Mouse (Mus musculus) MEL-GATA-1-ER (cell line): ENCODE results near the gene Rpap3.
A peak's percentile ranks its signal among the peaks of the same experiment; 100 is the strongest.

ENCODE experiments used
- DNase-seq: peaks from one replicate; pipeline ENCODE4 v3.0.0-alpha.2; 2012; ENCODE audit warnings: low read depth; ENCODE audit errors: extremely low read depth

The Rpap3 gene

GRCm38 (mm10) chr15:97731111-97731510 is 25.5 kb upstream of the Rpap3 start, which contains the start of gene Endou:
Endou (minus strand) TSS chr15:97731339.
- no peak for DNase-seq

DNA sequence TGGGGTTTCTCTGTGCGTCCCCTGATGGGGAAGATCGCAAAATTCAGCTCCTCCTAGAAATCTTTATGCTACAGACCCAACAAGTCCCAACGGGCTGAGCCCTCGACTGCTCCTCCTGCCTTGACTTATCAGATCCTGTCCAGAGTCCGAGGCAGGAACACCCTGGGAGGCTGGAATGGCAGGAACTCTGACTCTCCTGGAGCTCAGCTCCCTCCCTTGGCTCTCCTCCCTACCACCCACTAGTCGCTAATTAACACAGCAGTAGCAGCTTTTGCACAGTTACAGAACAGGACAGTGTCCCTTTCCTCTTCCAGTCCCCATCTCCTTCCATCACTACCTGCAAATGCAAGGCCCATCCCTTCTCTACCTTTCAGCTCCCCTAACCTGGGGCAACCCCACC is 24.7 kb upstream of the Rpap3 start:
- DNase-seq: no peak

DNA sequence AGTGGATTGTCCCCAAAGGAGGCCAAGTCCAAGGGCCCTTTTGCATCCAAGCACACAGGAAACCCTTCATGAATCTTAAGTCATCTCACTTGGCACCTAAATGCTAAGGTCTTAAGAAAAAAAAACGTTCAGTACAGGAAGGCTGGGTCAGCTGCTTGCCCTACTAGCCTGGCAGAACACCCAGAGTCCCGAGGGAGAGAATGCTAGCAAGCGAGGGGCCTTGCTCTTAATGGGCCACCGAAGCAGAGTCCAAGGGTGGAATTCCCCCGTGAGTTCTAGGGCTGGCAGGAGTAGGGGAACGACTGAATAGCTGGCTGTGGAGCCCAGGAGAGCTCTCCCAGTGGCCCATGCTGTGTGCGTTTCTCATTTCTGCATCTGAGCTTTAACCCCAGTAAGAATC is 23.2 kb upstream of the Rpap3 start:
- DNase-seq: no peak

GRCm38 (mm10) chr15:97728394-97728793 is 22.8 kb upstream of the Rpap3 start:
- DNase-seq: no peak

DNA sequence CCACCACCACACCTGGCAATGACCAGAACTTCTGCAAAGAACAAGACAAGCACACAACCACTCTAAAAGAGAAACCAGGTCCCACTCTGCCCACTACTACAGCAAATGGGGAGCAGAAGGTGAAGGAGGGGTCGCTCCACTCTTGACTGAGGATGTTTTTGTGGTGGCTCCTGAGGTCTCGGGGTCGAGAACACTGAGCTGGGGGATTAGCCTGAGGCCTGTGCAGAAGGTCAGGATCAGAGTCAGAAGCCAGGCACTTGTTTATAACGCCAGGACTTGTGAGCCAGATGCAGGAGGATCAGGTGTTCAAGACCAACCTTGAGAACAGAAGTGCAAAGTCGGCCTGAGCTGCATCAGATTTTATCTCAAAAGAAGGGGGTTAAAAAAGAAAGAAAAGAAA is 21.9 kb upstream of the Rpap3 start:
- no peak for DNase-seq

DNA sequence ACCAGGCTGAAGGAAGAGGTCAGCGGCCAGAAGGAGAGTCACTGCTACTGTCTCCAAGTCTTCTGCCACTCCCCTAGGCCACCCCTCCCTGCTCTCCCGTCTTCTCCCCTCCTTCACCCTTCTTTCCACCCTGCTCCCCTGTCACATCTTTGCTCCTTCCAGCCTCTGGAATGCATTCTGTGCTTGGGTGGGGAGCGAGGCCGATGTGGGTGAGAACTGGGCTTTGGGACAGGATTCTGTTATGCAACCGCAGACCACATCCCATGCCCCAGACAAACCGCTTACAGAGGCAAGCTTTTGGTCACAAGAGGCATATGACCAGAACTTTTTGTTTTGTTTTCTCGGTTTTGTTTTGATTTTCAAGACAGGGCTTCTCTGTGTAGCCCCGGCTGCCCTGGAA is 21.4 kb upstream of the Rpap3 start:
- DNase-seq: no peak

GRCm38 (mm10) chr15:97726310-97726709 is 20.7 kb upstream of the Rpap3 start:
- no peak for DNase-seq

DNA sequence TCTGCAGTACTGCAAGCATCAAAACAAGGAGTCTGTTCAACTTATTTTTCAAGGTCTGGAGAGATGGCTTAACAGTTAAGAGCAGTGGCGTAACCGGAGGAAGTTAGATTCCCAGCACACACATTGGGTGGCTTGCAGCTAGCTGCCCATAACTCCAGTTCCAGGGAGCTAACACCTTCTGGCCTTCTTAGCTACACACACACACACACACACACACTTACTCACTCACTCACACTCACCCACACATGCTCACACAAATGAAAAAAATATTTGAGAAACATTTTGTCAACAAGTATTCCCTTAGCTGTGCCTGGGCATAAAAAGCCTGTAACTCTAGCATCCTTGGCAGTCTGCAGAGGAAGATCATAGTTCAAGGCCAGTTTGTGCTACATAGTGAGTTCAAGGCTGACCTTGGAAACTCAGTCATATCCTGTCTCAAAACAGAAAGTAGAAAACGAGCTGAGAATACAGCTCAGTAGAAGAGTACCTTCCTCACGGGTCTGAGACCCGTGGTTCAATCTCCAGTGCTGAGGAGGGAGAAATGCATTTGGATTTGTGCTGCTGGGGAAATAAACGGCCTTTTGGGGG is 19.7 kb upstream of the Rpap3 start:
- DNase-seq: no peak

- no peak for DNase-seq
Observed at GRCm38 (mm10) chr15:97724346-97725197, 18.9 kb upstream of the Rpap3 start.

- DNase-seq: no peak
Observed at GRCm38 (mm10) chr15:97723536-97724345, 18.1 kb upstream of the Rpap3 start.

DNA sequence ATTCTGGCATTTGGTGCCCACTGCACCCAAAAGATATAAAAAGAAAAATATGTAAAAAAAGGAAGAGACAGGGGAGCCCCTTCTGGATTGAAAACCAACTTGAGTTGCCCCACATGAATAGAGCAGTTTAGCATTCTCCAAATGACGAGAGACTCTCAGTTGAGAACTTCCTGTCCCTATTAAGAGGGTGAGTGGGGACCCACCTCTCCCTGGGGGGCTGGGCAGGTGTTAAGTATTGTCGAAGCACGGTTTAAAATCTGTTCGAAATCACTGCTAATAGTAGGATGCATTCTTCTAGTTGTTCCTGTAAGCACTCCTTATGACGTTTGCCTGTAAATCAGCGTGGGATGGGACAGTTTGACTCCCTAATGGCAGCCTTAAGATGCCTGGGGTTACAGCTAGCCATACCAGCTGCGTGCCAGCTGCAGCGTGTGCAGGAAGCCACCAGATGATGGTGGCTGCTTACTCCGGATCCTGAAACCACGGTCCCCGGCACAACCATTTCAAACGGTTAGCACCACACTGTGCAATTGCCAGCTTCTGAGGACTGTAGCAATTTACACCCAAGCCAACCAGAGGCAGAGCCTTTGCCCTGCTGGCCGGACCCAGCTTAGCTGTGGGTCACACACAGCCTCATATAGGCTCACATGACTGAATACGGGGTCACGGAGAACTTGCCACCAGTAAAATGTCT is 15.5 kb upstream of the Rpap3 start:
- DNase-seq: no peak

- DNase-seq: no peak
Observed at GRCm38 (mm10) chr15:97720026-97720675, 14.5 kb upstream of the Rpap3 start.

- DNase-seq: no peak
Observed at GRCm38 (mm10) chr15:97719494-97719893, 13.9 kb upstream of the Rpap3 start.

- DNase-seq: no peak
Observed at GRCm38 (mm10) chr15:97718535-97719155, 13.0 kb upstream of the Rpap3 start.

DNA sequence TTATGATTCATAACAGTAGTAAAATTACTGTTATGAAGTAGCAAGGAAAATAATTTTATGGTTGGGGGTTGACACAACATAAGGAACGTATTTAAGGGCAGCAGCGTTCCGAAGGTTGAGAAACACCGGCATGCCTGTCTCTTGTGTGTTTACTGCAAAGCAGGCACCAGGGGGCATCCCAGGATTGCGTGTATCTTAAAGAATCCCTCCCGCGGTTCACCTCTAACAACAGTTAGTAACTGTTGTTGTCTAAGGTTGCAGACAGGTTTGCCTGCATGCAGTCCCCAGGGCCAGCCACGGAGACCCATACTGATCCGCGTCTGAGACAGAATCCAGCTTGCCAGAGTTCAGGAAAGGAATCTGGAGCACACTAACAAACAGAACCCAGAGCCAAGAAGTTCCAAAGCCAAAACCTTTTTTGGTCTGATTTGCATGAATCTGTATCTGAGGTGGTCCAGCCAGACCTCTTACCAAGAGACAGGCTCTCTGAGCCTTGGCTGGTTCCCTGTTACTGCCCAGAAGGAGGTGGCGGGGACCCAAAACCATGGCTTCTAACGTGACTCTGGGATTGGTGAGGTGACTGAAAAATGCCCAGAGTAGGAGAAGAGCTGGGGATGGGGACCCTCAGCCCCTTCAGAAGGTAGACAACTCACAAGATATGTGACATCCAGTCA is 12.4 kb upstream of the Rpap3 start:
- DNase-seq: peak; percentile 62

GRCm38 (mm10) chr15:97716782-97717181 is 11.2 kb upstream of the Rpap3 start:
- DNase-seq: peak; percentile 86

GRCm38 (mm10) chr15:97715734-97716133 is 10.1 kb upstream of the Rpap3 start:
- DNase-seq: peak; percentile 24

DNA sequence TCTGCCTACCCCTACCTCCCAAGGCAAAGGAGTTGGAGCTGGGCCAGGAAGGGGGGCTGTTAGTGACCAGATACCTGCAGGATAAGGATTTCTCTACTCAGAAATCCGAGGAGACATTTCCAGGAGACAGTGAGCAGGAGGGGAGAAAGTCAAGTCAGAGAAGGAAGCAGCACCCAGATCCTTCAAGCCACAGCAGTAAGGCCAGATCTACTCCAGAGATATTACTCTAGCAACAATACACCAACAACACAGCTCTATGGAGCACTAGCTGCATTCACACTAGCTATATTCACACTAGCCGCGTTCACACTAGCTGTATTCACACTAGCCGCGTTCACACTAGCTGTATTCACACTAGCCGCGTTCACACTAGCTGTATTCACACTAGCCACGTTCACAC is 9.5 kb upstream of the Rpap3 start:
- DNase-seq: peak; percentile 18

DNA sequence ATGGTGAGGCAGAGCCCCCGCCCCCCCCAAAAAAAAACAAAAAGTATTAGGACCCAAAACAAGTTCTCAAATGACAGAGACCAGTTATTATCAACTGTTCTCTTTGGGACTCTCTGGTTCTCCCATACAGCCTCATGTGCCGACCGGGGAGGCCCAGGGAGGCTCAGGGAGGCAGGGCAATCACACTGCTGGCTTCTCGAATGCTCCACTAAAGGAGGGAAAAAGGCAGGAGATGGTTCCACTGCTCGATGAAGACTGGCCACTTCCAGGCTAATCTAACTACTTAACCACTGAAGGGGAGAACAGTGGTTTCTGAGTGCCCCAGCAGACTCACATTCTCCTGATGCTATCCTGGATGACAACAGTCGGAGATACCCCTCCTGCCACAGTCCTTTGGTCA is 6.9 kb upstream of the Rpap3 start:
- no peak for DNase-seq

DNA sequence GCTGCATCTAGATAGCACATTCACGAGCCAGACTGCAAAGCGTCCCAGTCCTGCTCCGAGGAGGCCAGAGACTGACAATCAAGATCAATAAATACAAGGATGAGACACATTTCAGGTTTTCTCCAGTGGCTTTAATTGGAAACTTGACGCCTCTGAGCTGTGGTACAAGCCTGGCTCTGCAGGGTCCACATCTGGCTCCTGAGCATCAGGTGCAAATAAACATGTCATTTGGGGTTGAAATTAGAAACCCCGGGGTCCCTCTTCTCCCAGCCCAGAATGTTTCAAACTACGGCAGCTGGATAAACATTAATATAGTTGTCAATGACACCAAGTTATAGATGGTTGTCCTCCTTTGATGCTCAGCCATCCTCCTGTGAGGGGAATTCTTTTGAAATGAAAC is 5.3 kb upstream of the Rpap3 start:
- no peak for DNase-seq
